Mouse (Mus musculus) adrenal gland, adult 8-10 months (tissue): ENCODE measurements around the gene Hist1h3b. TPM values are rescaled to one million over a fixed set of nuclear protein-coding genes. Genes with fewer than 3 reads are reported as not detected.
"Not testable (repeated sequence)": the region's sequence is repeated elsewhere in the genome, so short reads cannot be mapped to it uniquely, and the experiment has no call there.

ENCODE experiments used
- DNase-seq: peaks from one replicate; pipeline ENCODE4 v3.0.0; 2022
- total RNA-seq, 4 experiments: library from RNA; stranded (reverse); gene quantifications; 2 replicates each; pipeline ENCODE4 v1.2.4; 2022

The Hist1h3b gene
- 10 to 100 TPM; 18.1 to 29.8 (median 26.6) TPM for total RNA-seq

DNA sequence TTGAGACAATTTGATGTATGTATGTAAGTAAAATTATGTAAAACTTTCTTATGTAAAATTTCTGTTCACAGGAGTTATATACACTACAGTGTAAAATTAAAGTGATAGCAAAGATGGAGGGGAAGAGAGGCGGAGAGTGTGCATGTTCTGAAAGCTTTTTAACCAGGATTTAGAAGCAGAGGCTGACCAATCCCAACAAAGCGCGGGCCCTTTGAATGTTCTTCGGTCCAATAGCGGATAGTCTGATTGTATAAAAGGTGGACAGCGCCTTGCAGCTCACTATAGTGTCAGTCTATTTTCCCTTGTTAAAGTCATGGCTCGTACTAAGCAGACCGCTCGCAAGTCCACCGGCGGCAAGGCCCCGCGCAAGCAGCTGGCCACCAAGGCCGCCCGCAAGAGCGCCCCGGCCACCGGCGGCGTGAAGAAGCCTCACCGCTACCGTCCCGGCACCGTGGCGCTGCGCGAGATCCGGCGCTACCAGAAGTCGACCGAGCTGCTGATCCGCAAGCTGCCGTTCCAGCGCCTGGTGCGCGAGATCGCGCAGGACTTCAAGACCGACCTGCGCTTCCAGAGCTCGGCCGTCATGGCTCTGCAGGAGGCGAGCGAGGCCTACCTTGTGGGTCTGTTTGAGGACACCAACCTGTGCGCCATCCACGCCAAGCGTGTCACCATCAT is at the start of gene Hist1h3b:
Gene Hist1h3b (plus strand): TSS at position 201 of the 675 bp plus-strand sequence.
- peak; percentile 80 for DNase-seq

DNA sequence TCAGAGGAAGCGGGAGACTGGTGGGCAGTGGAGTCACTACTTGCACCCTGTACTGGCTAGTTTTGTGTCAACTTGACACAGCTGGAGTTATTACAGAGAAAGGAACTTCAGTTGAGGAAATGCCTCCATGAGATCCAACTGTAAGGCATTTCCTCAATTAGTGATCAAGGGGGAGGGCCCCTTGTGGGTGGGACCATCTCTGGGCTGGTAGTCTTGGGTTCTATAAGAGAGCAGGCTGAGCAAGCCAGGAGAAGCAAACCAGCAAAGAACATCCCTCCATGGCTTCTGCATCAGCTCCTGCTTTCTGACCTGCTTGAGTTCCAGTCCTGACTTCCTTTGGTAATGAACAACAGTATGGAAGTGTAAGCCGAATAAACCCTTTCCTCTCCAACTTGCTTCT is 49.3 kb upstream of the Hist1h3b start:
- DNase-seq = not testable (repeated sequence)

DNA sequence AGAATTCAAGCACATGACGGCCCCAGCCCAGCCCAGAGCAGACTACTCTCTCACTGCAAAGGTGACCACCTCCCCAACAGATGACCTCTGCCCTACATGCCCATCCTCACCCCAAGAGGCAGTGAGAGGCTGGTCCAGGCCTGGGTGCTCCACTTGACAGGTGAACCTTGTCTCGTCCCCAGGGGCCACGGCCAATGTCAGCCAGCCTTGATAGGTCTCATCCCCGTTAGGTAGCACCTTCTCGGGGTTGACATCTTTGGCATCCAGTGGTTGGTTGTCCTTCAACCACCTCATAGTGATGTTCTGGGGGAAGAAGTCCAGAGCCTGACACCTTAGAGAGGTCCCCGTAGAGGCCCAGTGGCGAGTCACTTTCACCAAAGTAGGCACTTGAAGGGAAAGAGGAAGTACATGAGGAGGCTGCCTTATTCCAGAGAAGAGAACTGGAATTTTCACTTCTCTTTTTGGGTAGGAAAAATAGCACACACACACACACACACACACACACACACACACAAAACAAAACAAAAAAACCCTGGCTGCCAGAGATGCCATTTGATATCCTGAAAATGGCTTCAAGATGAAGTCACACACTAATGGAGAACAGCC is 46.2 kb upstream of the Hist1h3b start:
- DNase-seq = no peak

DNA sequence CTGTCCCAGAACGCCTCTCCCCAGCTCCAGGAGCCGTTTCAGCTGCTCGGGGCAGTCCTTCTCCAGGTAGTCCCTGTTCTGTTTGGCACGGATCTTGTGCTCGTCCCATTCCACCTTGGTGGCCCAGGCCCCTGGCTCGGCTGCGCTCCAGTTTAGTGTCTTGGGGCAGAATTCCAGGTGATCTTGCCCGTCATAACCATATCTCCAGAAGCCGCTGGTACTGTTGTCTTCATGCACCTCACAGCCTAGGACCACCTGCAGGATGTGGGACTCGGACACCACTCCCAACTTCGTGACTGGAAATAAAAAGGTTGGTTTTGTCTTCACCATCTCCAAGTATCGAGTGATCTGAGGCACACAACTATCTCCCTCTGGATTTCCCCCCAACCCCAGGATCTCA is 45.3 kb upstream of the Hist1h3b start:
- DNase-seq = no peak

DNA sequence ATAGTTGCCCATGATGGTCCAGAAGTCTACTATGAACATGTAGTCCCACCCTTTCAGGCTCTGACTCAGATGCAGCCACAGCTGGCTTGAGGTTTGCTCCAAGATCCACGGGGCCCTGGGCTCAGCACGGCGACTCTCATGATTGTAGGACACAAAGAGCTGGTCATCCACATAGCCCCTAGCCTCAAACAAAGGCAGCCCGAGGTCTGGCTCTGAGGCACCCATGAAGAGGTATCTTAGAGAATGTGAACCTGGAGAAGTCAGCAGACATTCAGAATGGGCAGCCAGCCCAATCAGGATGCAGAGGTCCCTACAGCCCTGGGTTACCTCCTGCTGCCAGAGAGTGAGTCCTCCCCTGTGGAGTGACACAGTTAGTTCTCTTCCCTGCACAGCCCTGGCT is 44.0 kb upstream of the Hist1h3b start:
- DNase-seq = no peak

DNA sequence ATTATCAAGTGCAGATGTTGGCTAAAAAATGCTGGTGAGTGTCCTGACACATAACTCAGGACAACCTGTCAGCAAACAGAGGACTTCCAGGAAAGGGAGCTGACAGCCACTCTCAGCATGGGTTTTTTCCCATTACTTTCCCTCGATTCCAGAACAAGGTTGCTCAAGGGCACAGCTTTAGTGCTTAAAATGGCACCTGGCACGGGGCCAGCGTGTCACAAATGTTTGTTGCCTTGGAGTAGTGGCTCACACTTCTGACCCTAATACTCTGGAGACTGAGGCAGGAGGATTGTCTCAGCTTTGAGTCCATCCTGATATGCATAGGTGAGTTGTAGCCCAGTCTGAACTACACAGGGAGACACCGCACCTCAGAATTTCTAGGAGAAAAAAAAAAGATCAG is 43.4 kb upstream of the Hist1h3b start:
- DNase-seq = no peak

DNA sequence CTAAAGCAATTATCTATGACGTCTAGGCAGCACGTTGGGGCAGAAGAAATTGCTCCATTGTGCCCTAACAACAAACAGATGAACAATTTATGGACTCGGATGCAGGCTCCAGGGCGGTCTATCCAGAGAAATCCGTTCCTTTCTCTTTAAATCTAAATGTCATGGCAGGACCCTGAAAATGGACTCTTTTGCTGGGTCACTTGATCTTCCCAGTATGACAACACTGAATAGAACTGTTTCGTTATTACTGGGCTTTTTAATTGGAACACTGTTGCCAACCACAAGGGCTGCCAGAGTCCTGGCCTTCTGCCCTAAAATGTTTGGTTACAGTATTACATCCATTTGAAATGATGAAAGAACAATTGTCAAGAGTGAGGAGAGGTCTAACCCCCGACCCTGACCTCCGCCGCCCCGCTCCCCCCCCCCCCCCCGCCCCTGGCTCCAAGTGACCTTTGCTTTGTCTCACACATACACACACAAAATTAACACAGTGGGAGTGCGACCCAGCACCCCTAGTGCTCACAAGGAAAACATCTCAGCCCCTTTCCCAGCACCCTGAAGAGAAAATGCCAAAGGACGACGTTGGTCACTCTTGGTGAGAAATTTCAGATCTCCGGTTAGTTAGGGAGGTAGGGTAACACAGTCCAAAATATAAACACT is 42.2 kb upstream of the Hist1h3b start:
- no peak for DNase-seq

DNA sequence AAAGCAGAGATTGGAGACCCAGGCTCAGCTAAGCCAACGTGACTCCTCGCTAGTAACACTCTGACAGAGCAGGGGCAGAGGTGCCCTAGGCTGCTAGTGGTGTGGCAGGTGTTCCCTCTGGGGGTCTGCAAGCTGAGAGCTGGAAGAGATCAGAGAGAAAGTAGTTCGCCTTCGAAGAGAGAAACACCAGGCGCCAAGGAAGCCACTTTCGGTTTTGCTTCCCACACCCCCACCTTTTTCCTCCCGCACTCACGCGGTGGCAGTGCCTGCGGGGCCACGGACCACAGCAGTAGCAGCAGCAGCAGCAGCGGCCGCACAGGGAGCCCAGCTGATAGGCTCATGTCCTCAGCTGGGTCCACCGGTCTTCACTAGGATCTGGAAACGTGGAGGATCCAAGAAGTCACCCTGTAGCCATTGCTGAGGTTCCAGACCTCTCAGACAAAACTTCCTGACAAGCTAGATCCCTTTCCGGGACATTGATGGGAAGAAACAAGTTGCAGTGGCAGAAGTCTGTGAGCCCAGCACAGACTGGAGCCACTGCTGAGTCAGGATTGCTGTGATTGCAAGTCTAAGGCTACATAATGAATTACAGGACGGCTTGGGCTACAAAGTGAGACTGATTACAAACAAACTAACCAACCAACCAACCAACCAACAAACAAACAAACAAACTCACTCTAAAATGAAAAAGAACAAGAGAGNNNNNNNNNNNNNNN is 41.5 kb upstream of the Hist1h3b start, which contains the start of gene Hfe:
Gene Hfe (minus strand): TSS at position 481 of the 716 bp plus-strand sequence.
- DNase-seq = peak; percentile 54

DNA sequence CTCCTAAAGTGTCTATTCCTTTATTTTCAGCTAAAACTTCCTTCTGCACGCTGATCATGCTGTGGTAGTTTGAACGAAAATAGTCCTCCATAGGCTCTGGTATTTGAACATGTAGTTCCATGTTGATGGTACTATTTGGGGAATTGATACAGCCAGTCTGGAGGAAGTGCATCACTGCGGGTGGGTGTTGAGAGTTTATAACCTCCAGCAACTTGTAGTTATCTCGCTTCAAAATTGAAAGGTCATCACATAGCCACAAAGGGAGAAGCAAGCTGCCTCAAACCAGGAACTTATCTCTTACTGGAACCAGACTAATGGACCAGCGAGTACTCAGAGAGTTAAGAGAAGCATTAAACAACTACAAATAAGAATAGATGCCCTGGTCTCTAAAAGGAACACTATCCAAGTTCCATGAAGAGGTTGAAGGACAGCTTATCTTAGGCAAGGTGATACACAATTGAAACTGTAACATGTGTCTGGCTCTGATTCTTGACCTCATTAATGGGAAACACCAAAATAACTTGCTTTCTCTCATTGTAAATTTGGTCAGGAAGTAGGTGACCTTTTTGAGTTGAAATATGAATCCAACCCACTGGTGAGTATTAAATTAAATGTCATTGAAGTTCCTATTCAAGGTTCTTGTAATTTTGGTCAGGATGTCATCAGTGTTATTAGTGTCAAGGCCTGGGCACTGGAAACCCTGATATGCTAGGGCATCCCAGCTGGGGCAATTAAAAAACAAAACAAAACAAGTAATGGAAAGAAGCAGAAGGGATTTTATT is 35.6 kb upstream of the Hist1h3b start:
- DNase-seq = no peak

DNA sequence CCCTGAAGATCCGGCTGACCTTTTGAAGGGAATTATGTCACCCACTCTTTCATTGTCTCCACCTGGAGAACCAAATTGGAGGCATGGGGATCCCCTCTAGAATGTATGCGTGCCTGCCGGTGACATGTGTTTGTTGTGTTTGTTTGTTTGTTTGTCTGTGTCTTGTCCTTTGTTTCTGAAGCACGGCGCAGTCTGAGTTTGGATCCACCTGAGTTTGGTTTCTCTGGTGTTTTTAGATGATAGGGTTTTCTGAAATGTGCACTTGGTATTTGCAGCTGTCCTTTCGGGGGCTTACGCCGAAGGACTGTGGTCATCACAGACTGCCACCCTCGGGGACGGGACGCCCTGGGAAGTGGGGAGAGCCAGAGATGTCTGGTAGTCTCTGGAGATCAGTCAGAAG is 34.9 kb upstream of the Hist1h3b start:
- DNase-seq = no peak

DNA sequence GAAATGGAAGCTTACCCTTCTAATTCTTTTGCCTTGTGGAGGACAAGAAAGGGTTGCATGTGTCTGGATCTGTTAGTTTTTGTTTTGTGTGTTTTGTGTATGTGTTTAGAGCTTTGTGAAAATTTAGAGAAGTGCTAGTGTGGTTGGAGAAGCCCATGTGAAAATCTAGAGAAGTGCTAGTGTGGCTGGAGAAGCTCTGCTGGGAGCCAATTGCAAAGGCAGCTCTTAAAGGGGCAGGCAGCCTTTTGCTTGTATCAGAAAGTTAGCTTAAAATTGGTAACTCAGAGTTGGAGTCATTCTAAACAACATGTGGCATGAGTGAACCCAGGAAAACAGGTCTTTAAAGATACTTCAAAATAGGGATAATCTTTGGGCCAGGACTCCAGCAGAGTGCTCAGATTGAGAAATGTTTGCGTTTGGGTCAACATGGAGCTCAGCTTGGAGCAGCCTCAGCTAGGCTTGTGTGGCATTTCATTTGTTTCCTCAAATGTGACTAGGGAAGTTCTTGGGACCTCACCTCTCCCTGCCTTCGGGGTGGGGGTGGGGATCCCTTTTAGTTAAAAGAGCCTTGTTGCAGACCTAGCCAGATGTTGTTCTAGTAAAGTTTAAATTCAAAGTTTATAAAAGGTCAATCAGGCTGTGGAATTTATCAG is 34.3 kb upstream of the Hist1h3b start:
- DNase-seq = not testable (repeated sequence)

DNA sequence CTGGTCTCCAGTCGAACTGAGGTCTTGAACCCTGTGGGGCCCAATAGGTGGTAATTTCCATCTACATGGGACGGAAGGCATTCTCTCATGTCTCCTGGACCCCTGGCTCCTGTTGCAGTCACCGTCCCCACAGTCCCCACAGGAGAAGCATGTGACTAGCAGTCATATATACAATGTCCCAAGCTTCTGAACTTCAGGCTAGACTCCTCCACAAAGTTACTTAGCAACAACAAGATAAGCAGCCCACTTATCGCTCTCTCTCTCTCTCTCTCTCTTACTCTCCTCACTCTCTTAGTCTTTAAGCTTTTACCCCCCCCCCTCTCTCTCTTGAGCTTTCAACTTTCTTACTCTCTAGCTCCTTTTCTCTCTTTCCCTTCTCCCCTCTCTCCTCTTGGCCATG is 27.8 kb upstream of the Hist1h3b start:
- no peak for DNase-seq

DNA sequence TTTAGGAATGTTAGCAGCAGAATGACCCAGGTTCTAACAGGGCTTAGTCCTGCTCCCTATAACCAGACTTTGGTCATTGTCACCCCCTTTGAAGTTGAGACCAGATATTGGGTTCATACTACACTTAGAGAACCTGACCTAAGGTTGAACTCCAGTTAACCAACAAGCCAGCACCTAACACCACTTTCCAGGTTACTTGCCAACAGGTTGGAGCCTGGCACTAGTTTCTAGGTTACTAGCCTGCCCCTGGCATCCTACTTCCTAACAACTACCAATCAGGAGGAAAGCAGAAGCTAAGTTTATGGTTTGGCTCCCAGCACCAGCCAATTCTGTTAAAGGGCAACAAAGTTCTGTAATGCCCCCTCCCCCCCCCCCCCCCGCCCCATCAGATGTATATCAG is 26.9 kb upstream of the Hist1h3b start:
- no peak for DNase-seq

DNA sequence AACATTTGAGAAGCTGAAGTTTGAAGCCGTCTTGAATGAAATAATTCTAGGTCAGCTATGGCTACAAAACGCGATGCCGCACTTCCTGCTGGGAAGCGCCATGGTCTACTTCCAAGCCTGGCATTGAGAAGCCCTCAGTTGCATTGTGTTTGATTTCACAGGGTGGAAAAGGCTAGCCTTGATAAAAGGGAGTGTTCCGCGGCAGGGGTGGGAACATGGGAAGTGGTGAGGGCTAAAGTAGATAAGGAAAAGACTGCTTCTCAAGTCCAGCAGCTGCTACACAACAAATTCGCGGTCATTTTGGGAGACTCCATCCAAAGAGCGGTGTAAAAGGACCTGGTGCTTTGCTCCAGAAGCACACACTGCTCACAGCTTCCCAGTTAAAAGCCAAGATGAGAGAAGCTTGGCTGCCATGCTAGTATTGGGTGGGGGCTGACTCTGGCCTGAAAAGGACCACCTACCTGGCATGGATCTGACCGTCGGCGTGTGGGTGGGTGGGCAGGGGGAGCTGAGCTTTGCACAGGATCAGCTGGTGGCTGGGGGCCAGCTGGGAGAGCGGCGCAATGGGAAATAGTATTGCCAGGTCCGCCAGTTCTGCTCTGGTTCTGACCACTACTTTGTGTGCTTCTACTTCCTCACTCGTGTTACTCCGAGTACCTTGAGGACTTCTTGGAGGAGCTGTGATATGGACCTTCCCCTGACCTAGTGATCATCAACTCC is 23.4 kb upstream of the Hist1h3b start:
- no peak for DNase-seq

DNA sequence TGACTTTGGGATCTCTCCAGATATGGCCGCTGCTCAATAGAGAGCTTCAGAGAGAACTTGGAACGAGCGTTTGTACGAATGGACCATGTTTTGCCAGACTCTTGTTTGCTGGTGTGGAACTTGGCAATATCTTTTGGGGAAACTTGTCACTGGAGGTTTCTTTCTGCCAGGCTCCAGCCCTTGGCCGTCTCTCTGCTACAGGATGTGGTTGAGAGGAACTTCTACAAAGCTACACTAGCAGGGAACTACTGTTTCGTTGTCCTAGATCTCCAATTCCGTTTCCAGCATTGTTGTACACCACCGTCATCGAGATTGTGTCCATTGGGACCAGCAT is 22.9 kb upstream of the Hist1h3b start:
- DNase-seq = no peak

DNA sequence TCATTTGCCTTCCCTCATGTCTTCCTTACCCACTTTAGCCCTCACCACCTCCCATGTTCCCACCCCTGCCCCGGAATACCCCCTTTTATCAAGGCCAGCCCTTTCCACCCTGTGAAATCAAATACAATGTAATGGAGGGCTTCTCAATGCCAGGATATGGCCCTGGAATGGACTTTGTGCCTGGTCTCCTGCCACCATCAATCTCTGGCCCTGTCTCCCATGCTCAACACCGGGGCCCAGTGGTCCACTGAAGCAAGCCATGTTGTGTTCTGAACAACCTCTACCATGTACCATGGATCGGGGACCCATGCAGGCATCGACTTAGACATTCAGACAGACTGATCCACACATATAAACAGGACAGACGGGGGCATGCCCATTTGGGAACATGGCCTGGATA is 22.4 kb upstream of the Hist1h3b start:
- no peak for DNase-seq

DNA sequence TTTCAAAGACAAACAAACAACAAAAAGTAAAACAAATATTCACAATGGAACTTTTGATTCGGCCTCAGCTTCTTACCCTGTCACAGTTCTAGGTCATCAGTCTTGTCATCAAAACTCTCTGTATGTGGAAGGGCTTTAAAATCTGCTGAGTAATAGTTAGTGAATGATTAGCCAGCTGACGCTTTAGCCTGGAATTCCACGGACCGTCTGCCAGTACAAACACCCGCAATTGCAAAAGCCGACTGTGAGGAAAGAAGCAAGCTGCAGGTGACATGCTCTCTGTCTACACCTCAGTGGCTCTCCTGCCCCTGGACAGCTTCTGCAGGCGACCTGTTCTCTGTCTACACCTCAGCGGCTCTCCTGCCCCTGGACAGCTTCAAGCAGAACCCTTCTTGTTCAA is 21.6 kb upstream of the Hist1h3b start:
- no peak for DNase-seq

DNA sequence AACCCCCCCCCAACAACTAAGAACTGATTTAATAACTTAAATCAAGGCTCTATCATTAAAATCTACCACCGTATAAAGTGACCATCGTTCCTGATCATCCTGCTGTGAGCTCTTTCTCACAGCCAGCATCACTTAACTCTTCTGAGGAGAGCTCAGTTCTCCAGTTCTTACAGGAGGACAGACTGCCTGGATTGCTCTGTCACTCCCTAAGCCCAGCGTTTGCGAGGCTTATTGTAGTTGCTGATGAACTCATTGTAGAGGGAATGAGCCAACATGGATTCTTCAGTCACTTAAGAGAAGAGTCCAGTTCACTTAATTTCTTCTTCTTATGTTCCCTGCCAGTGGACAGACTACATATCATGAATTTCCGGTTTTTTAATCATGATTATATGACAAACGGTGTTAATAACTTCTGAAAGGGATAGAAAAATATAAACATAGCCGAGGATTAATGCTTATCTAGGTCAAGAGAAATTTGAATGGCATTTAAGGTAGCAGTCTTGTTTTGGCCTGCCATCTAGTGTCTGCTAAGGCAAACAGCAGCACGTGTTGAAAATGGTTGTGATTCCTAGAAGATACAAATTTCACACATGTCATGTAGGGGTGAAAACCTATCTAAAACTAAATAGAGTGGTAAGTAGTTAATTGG is 19.8 kb upstream of the Hist1h3b start:
- DNase-seq = no peak

DNA sequence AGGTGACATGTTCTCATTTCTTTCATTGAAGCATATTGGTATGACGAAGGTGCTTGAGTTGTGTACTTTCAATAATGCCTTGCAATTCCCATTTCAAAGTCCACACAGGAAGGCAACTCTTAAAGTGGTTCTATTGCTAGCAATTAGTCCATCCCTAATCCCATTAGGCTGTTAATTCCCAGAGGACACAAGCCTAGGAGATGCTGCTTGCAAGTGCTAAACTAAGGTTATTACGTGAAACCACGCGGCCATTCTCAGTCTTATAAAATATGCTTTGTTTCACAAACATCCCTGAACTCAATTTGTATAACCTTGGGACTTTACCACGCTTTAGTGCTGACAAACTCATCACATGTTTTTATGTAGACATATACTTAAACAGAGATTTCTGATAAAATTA is 15.0 kb upstream of the Hist1h3b start:
- DNase-seq = no peak

DNA sequence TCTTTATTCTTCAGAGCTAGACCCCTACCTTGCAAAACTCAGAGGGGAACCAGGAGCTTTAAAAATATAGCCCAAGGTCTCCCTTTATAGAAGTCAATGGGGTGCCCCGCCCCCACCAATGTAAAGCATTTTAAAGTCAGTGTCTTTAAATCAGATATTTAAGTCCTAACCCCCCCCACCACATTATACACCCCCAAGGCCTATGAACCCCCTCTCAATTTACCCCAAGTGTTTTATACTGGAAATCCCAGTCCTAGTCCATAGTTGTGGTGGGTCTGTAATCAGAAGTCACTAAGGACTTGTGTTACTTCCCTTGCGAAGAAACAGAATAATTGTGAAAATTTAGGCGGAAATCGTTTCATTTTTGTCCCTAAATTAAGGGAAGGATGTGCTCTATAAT is 14.0 kb upstream of the Hist1h3b start:
- DNase-seq = no peak

DNA sequence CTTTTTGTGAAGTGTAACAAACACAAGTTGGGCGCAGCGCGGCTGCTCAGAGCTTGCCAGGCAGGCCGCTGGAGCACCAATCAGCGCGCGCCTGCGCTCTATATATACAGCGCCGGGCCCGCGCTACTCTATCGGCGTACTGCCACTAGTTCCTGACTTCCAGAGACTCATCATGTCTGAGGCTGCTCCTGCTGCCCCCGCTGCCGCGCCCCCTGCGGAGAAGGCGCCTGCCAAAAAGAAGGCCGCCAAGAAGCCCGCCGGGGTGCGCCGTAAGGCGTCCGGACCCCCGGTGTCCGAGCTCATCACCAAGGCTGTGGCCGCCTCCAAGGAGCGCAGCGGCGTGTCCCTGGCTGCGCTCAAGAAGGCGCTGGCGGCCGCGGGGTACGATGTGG is 13.4 kb upstream of the Hist1h3b start, which contains the start of gene Hist1h1c:
Gene Hist1h1c (plus strand): TSS at position 132 of the 392 bp plus-strand sequence.
- DNase-seq = peak; percentile 89
